Mouse (Mus musculus) G1E (cell line): ENCODE measurements around the gene Ell2.

Source experiments
- CTCF ChIP-seq: IDR thresholded peaks from 2 replicates; pipeline ENCODE4 v1.5.1; 2012; ENCODE audit warnings: low read depth, low read length, inconsistent platforms, mixed read lengths
- GATA1 ChIP-seq: IDR thresholded peaks from 2 replicates; pipeline ENCODE4 v1.6.1; 2012; ENCODE audit warnings: borderline replicate concordance, low read length, inconsistent platforms, mixed read lengths
- TAL1 ChIP-seq: conservative IDR thresholded peaks from 2 replicates; pipeline ENCODE4 v1.6.1; 2012; ENCODE audit warnings: low read depth, low read length, inconsistent platforms, mixed read lengths

- no peak for TF ChIP-seq CTCF
- no peak for TF ChIP-seq GATA1
- TF ChIP-seq TAL1: no peak
Measured at GRCm38 (mm10) chr13:75726569-75727373, 20.2 kb downstream of the Ell2 start.
